Mouse (Mus musculus) cerebellum, postnatal 14 days (tissue): Measurements from ENCODE around the gene Btbd9.
"Not testable (repeated sequence)": the region's sequence is repeated elsewhere in the genome, so short reads cannot be mapped to it uniquely, and the experiment has no call there.

Experiments used
- DNase-seq, 2 experiments: peaks; one replicate each; pipeline ENCODE4 v3.0.0; 2021; ENCODE audit warnings: mixed read lengths in 2 of 2

Btbd9 gene

DNA sequence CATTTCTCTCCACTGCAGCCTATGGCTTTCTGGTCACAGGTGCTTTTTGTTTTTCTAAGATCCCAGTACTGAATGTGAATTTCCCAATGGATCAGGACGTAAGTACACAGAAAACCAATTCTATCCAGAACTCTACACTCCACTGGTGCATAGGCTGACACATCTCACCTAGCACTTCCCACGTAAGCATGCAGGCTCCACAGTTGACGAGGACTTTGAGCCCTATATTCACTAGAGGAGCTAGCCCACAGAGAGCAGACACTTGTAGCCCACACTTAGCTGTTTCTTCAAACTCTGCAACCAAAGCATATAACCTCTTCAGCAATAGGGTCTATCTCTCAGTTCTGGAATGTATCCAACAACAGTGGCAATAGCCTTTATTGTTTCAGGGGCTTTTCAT lies 19.8 kb downstream of the Btbd9 start:
- no peak for DNase-seq

GRCm38 (mm10) chr17:30553027-30553937 lies 23.0 kb downstream of the Btbd9 start:
- no peak for DNase-seq

GRCm38 (mm10) chr17:30550774-30551107 lies 25.5 kb downstream of the Btbd9 start:
- DNase-seq: no peak

DNA sequence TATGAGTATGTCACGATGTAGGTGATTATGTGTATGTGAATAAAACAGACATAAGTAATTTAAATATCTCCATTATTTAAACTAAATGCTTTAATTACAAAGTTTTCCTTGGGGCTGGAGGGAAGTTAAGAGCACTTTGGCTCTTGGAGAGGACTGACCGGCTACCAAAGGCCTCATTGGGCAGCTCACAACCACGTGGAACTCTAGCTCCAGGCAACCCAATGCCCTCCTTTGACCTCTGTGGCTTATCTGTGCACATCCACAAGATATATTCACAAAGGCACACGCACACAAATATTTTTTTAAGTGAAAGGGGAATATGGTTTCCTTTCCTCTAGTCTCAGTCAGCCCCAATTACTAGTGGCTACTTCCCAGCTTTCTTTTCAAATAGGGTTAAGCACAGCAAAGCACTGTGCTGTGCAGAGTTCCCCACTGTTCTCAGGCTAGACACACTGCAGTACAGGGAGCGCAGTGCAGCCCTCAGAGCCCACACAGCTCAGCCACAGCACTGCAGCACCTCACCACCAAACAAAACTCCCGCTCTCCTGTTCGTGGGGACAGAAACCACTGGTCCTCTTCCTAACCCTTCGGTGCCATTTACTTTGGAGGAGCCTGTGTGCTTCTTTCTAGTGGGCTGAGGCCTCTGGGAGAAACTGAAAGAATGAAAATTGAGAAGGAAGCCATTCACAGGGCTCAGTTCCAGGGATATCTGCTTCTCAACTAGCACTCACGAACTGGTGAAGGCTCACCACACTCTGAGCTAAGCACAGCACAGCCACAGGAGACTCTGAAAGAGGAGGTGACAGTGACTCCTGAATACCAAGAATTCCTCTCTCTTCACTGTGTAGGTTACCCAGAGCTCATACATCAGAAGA lies 26.2 kb downstream of the Btbd9 start:
- no peak for DNase-seq

GRCm38 (mm10) chr17:30539098-30539497 lies 37.2 kb downstream of the Btbd9 start:
- DNase-seq: peak; percentile 66 to 69

- DNase-seq: no peak
Measured at GRCm38 (mm10) chr17:30536651-30537050, 39.6 kb downstream of the Btbd9 start.

GRCm38 (mm10) chr17:30533098-30533497 lies 43.2 kb downstream of the Btbd9 start:
- no peak for DNase-seq

DNA sequence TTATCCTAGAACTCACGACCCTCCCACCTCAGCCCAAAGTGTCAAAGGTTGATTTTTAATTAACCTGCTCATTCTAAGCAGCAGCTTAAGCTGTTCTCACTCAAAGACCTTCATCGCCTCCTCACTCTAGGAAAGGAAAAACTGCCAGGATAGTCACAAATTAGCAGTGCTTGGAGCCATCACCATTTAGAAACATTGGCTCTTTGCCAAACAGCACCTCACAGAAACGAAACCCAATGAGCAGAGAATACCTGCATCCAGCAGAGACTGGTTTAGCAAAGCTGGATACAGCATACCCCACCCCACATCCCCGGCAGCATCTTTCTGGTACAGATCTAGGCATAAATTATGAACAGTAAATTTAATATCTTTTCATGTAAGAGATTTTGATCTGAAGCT lies 45.7 kb downstream of the Btbd9 start:
- peak in 1 of 2 experiments; percentile 40 for DNase-seq

- no peak for DNase-seq
Measured at GRCm38 (mm10) chr17:30529632-30530541, 46.4 kb downstream of the Btbd9 start.

GRCm38 (mm10) chr17:30525405-30526295 lies 50.6 kb downstream of the Btbd9 start:
- peak in 1 of 2 experiments; percentile 34 for DNase-seq

DNA sequence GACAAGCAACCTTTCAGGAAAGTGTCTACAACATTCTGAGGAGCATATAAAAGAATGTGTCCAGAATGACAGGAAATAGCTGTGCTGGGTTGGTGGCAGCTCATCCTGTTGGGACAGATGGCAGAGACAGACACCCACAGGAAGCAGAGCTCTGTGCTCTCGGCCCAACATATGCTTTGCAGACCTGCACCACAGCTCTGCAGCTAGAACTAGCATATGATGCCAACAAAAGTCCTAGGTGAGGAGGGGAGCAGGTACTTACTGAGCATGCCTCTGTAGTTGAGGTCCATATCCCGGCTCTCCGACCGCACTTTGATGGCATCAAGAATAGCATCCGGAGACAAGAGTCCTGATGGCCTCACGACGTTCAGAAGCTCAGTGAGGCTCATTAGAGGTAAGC lies 51.8 kb downstream of the Btbd9 start:
- peak; percentile 70 to 84 for DNase-seq

DNA sequence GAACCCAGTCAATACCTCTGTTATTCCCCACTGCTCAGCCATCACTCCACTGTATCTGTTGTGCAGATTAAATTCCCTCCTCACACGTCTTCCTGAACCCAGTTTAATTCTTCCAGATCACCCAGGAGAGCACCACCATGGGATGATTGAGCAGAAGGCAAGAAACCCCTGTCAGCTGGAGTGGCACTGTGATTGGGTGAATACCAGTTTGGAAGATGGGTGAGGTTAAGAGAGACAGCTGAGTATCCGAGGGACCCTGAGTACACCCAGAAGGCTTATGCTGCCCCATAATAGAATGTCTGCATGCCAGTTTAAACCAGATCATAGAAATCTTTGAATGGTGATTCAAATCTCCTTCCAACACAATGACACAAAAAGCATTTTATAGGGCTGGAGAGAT lies 52.5 kb downstream of the Btbd9 start:
- DNase-seq: no peak

DNA sequence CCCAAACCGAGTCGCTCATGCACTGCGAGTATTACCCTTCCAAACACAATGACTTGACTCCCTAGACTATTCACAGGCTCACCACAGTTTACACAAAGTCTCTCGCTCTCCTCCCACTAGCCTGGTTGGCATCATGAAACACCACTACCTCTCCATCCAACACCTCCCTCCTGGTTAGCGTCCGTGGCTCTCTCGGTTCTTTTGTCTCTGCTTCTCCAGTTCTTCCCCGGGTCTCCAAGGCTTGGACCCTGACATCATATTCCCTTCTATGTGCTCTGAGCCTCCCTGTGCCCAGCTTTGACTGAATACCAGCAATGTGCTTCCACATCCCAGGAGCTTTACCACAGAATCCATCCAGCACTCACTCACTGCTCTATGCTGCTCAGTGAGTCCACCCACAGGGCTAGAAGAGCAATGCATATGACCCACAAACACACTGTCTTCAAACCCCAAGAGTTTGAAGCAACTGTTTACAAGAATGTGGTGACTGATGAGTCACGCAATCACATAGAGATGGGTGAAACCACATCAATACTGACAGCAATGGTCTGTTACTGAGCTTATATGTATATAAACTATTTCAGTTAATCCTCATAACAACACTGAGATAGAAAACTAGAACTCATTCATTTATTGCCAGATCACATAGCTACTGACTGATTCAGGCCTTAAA lies 53.7 kb downstream of the Btbd9 start:
- DNase-seq: no peak

DNA sequence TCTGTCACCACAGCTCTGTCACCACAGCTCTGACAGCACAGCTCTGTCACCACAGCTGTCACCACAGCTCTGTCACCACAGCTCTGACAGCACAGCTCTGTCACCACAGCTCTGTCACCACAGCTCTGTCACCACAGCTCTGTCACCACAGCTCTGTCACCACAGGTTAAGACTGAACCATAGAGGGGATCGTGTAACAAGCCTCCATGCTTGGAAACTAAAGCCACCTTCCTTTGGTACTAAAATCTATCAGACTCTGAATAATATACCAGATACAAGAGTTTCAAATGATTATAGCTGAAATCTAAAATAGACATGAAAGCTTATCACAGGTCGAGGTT lies 57.1 kb downstream of the Btbd9 start:
- not testable (repeated sequence) for DNase-seq

DNA sequence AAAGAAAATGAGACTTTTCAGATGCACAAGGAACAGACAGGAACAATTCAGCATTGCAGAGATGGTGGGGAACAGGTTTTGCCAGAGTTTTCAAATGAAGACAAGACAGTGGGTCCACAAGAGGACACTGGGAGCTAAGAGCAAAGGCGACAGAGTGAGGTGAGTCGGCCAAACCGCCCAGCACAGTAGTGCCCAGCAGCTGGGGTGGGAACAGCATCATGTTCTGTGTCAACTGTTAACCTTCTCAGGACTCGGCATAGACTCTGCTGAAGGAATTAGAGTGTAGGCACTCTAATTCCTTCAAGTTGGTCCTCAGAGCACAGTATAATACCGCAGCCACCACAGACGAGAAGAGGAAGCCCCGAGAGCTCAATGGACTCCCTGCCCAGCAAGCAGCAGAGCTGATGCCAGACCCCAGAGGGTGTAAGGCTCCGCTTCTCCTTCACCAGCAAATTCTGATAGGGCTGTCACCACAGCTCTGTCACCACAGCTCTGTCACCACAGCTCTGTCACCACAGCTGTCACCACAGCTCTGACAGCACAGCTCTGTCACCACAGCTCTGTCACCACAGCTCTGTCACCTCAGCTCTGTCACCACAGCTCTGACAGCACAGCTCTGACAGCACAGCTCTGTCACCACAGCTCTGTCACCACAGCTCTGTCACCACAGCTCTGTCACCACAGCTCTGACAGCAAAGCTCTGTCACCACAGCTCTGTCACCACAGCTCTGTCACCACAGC lies 57.7 kb downstream of the Btbd9 start:
- DNase-seq: no peak

DNA sequence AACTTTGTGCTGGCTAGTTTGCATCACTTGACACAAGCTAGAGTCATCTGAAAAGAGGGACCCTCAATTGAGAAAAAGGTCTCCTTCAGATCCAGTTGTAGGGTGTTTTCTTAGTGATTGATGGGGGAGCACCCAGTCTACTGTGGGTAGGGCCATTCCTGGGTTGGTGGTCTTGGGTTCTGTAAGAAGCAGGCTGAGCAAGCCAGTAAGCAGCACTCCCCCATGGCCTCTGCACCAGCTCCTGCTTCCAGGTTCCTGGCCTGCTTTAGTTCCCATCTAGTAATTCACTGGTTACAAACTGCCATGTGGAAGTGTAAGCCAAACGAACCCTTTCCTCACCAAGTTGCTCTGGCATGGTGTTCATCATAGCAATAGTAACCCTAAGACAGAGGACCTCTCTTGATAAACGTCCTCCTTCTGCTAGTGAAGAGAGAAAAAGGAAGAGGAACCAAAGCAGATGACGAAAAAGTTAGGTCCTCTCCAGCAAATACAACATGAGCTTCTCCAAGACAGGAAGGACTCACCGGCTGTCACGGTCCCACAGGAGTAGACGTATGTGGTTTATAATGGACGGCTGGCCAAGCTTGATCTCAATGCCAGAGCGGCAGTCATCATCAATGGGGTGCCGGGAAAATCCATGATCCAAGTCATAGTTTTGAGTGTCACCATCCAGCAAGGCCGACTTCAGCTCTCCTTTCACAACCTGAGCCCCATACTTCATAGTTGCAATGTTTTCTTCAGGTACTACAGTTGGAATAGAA lies 59.5 kb downstream of the Btbd9 start:
- DNase-seq: no peak

- DNase-seq: no peak
Measured at GRCm38 (mm10) chr17:30515401-30515800, 60.9 kb downstream of the Btbd9 start.

DNA sequence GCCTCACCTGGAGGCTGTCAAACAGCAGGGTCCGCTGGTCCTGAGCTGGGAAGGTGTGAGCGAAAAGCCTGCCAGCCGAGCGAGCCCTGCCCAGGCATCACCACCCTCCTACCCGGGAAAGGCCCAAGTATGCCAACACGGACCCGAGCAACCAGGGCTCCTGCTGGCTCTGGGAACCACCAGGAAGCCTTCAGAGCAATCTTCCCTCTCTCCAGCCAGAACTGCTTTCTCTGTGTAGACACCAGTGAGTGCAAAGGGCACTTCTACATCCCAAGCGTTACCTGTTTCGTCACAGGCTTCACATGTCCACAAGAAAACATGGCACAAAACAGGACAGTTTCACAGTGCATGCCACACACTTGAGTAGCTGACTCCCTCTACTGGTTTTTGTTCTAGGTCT lies 63.3 kb downstream of the Btbd9 start:
- no peak for DNase-seq

GRCm38 (mm10) chr17:30512531-30512930 lies 63.8 kb downstream of the Btbd9 start:
- DNase-seq: no peak

GRCm38 (mm10) chr17:30512007-30512406 lies 64.3 kb downstream of the Btbd9 start:
- DNase-seq: no peak
